Mouse (Mus musculus): ENCODE measurements around the gene Gm20815. TPM values are rescaled to one million over a fixed set of nuclear protein-coding genes. Genes with fewer than 3 reads are reported as not detected.
"Not testable (repeated sequence)": the region's sequence is repeated elsewhere in the genome, so short reads cannot be mapped to it uniquely, and the experiment has no call there.

The Gm20815 gene
- not detected in 2 replicates for polyA plus RNA-seq (2014; fragmentation: Nextera tagmentation; extraction: Ambion mirVana)

DNA sequence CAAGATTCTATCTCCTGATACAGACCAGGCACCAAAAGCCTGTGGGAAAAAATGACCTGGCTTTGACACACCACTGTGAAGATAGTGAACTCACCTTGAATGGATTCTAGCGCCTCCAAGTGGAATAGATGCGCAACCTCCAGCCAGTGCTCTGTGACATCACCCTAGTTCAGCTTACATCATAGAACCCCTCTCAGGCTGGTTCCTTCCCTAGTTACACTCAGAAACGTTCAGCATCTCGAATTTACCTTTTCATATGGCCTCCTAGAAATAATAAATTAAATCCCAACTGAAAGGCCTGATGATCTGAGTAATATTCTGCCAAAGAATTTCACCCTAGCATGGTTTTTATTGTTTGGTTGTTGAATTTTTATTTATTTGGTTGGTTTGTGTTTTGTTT is at the start of gene Gm20815:
Gene Gm20815 (minus strand): TSS at position 101 of the 400 bp plus-strand sequence.
- WGBS: no CpG with 5 or more reads among the region's 4 CpGs
- not testable (repeated sequence) for H3K27me3 ChIP-seq (ENCODE audit: control insufficient read depth, insufficient read depth, low read length); ATAC-seq (ENCODE audit: insufficient read depth, low FRiP score, low TSS enrichment); H3K4me2 ChIP-seq (ENCODE audit: low read depth); H3K36me3 ChIP-seq (ENCODE audit: control insufficient read depth, insufficient read depth, low read length); H3K9me3 ChIP-seq (ENCODE audit: control insufficient read depth, low read length); H3K27ac ChIP-seq (ENCODE audit: low read depth, low read length); H3K9ac ChIP-seq (ENCODE audit: low read length); H3K4me1 ChIP-seq (ENCODE audit: control insufficient read depth, insufficient read depth, low read length); DNase-seq (ENCODE audit: low spot score); H3K4me3 ChIP-seq (ENCODE audit: low read depth, low read length)

All from neural tube, embryonic 11.5 days (tissue).